Mouse (Mus musculus): ENCODE measurements at regions not wholly inside any gene's neighbourhood (a gene's known extent, or its start where the extent isn't known, plus 50 kb on each side); places are given as distances from the start of the nearest gene placed in this dataset.

DNA sequence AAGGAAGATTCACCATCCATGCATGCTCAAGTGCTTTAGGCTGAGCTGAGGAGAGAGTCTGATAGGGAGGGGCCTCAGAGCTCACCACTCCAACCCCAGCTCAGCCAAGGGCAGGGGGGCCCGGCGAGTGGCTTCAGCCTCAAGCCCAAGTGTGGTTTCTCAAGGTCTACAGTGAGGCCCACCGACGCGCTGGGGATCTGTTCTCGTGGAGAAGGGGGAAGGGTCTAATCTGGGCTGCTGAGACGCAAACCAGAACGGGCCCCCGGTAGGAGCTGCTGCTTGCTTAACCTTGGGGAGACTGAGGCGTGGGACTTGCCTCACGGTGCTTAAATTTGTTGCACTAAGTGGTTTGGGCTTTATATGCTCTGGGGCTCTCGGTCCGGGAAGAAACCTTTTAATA, 70.9 kb downstream of the Asb1 start:
- no peak for DNase-seq
- WGBS = 79% methylated on average over 13 of the region's 13 CpGs
- no peak overlapping the region for H3K27ac ChIP-seq (ENCODE audit: control insufficient read depth, insufficient read depth, low read length)

DNA sequence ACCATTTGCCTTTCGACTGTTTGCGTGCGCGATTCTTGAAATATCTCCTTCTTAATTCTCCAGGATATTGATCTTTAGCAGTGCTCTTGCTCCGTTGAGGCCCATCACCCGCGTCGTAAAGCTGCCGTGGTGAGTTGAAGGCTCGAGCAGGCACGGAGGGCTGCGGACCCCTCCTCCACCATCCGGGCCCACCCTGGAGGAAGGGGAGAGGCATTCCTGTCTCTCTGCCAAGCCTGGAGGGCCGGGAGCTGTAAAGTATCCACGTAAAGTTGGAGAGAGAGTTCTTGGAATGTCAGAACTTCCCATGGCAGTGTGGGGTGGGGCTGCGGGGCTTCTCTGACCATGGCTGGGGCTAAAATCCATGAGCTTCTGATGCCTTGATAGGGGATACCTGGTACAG, 71.3 kb downstream of the Asb1 start:
- WGBS = 74% methylated on average over 16 of the region's 16 CpGs
- H3K27ac ChIP-seq (ENCODE audit: control insufficient read depth, insufficient read depth, low read length) = no peak overlapping the region

More for the DNA sequence above, 70.9 kb downstream of the Asb1 start:
- TF ChIP-seq CTCF (IDR thresholded peaks at IDR 0.05; ENCODE audit: borderline replicate concordance, control insufficient read depth, extremely low read depth, insufficient read depth, low read length, poor library complexity) (no peak), POLR2A (IDR thresholded peaks at IDR 0.05; ENCODE audit: control insufficient read depth, extremely low read depth, insufficient read depth, low read length, poor library complexity) (no peak)
- Histone ChIP-seq H3K4me3 (ENCODE audit: control insufficient read depth, insufficient read depth, low read length) (no peak overlapping the region), H3K36me3 (ENCODE audit: control insufficient read depth, insufficient read depth, low read length) (no peaks in the 10 kb centered on the region), H3K4me1 (replicated peaks; ENCODE audit: control insufficient read depth, insufficient read depth, low read length) (peaks cover 57% of the 10 kb centered on the region), H3K27me3 (ENCODE audit: control insufficient read depth, insufficient read depth, low read length) (no peaks in the 10 kb centered on the region)

DNA sequence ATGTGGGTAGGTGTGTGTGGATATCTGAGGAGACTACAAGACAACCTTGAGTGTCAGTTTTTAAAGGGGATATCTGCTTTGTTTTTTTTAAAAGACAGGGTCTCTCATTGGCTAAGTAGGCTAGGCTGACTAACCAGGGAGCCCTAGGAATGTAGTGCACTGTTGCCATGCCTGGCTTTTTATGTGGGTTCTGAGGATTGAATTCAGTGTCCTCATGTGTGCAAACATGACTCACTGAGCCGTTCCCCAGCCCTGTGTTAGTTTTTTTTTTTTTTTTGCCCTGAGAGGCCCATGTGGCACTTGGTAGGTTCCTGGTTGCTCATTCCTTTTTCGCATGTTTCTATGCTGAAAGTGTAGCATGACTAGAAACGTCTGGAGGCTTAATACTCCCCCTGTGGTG, 72.6 kb downstream of the Asb1 start:
- Histone ChIP-seq H3K27ac (ENCODE audit: control insufficient read depth, insufficient read depth, low read length) (peak overlapping the region; percentile 53; the same call in 1 of the 2 replicates), H3K4me3 (ENCODE audit: control insufficient read depth, insufficient read depth, low read length) (no peak overlapping the region), H3K36me3 (ENCODE audit: control insufficient read depth, insufficient read depth, low read length) (no peaks in the 10 kb centered on the region), H3K4me1 (replicated peaks; ENCODE audit: control insufficient read depth, insufficient read depth, low read length) (peaks cover 56% of the 10 kb centered on the region), H3K27me3 (ENCODE audit: control insufficient read depth, insufficient read depth, low read length) (no peaks in the 10 kb centered on the region)
- no peak for DNase-seq
- no peak for TF ChIP-seq POLR2A (IDR thresholded peaks at IDR 0.05; ENCODE audit: control insufficient read depth, extremely low read depth, insufficient read depth, low read length, poor library complexity)
- TF ChIP-seq CTCF (IDR thresholded peaks at IDR 0.05; ENCODE audit: borderline replicate concordance, control insufficient read depth, extremely low read depth, insufficient read depth, low read length, poor library complexity) = no peak
- WGBS = 27% methylated on average over 3 of the region's 3 CpGs

More for the DNA sequence above, 71.3 kb downstream of the Asb1 start:
- no peak for DNase-seq
- H3K27me3 ChIP-seq (ENCODE audit: control insufficient read depth, insufficient read depth, low read length) = no peaks in the 10 kb centered on the region
- TF ChIP-seq POLR2A (IDR thresholded peaks at IDR 0.05; ENCODE audit: control insufficient read depth, extremely low read depth, insufficient read depth, low read length, poor library complexity) = no peak
- no peak for TF ChIP-seq CTCF (IDR thresholded peaks at IDR 0.05; ENCODE audit: borderline replicate concordance, control insufficient read depth, extremely low read depth, insufficient read depth, low read length, poor library complexity)
- no peaks in the 10 kb centered on the region for H3K36me3 ChIP-seq (ENCODE audit: control insufficient read depth, insufficient read depth, low read length)
- H3K4me3 ChIP-seq (ENCODE audit: control insufficient read depth, insufficient read depth, low read length) = no peak overlapping the region
- H3K4me1 ChIP-seq (replicated peaks; ENCODE audit: control insufficient read depth, insufficient read depth, low read length) = peaks cover 59% of the 10 kb centered on the region

DNA sequence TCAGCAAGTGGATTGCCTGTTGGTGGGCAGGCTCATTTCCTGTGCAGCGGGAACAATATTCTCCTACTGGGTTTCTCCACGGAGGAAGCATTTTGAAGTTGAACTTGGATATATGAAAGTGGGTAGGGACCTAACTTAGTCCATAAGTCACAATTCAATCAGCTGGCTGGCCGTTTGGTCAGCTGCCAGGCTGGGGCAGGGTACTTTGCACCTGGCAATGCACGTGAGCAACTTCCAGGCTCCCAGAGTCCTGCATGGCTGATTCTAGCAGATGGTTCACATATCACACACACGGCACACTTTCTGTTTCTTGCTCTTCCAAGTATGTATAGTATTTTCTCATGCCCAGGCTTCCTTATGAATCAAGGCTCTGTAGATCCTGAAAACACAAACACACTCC, 75.1 kb downstream of the Asb1 start:
- DNase-seq = no peak
- H3K36me3 ChIP-seq (ENCODE audit: control insufficient read depth, insufficient read depth, low read length) = no peaks in the 10 kb centered on the region
- H3K4me3 ChIP-seq (ENCODE audit: control insufficient read depth, insufficient read depth, low read length) = no peak overlapping the region
- peaks cover 61% of the 10 kb centered on the region for H3K4me1 ChIP-seq (replicated peaks; ENCODE audit: control insufficient read depth, insufficient read depth, low read length)
- no peak for TF ChIP-seq CTCF (IDR thresholded peaks at IDR 0.05; ENCODE audit: borderline replicate concordance, control insufficient read depth, extremely low read depth, insufficient read depth, low read length, poor library complexity)
- TF ChIP-seq POLR2A (IDR thresholded peaks at IDR 0.05; ENCODE audit: control insufficient read depth, extremely low read depth, insufficient read depth, low read length, poor library complexity) = no peak
- no peaks in the 10 kb centered on the region for H3K27me3 ChIP-seq (ENCODE audit: control insufficient read depth, insufficient read depth, low read length)
- no peak overlapping the region for H3K27ac ChIP-seq (ENCODE audit: control insufficient read depth, insufficient read depth, low read length)
- WGBS = 62% methylated on average over 5 of the region's 5 CpGs

DNA sequence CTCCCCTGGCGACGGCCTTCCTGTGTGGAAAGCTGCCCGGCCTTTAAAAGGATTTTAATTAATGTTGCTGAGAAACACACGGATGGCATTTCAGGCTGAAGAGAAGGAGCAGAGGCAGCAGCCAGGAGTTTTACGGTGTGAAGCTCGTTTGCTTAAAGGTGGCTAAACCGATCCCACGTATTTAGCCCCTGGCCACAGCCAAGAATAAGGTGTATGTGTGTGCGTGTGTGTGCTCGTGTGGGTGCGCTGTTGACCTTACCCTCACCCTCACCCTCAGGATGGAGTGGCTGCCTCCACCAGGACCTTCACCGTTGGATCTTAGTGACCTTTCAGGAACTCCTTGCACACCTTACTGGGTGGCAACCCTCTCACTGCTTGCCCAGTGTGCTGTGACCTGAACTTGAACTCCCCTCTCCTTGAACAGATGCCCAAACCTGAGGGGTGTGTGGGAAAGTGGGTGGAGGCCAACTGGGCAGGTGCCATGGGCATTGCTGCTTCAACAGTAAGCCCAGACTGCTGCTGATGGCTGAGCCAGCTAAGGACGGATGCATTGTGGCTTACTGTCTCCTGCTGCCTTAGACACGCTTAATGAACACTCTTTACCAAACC, 78.3 kb downstream of the Asb1 start:
- Histone ChIP-seq H3K27me3 (ENCODE audit: control insufficient read depth, insufficient read depth, low read length) (no peaks in the 10 kb centered on the region), H3K36me3 (ENCODE audit: control insufficient read depth, insufficient read depth, low read length) (no peaks in the 10 kb centered on the region), H3K27ac (ENCODE audit: control insufficient read depth, insufficient read depth, low read length) (no peak overlapping the region), H3K4me1 (replicated peaks; ENCODE audit: control insufficient read depth, insufficient read depth, low read length) (peaks cover 46% of the 10 kb centered on the region), H3K4me3 (ENCODE audit: control insufficient read depth, insufficient read depth, low read length) (no peak overlapping the region)
- 93% methylated on average over 14 of the region's 14 CpGs for WGBS
- TF ChIP-seq CTCF (IDR thresholded peaks at IDR 0.05; ENCODE audit: borderline replicate concordance, control insufficient read depth, extremely low read depth, insufficient read depth, low read length, poor library complexity) = no peak
- DNase-seq = no peak

DNA sequence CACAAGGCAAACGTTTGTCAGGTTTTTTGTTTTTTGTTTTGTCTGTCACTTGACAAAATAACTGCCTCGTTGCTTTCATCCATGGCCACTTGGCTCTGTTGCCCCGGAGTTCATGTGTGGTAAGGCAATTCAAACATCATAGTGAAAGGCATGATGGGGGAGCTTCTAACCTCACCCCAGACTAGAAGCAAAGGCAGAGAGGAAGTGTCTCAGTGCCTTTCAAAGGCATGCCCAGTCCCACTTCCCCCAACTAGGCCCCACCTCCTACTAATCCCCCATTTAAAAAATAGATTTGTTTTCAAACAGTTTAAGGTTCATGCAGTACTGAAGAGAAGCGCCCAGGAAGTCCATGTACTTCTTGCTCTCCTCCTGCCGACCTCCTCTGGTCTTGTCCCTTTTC, 80.8 kb downstream of the Asb1 start:
- no peaks in the 10 kb centered on the region for H3K36me3 ChIP-seq (ENCODE audit: control insufficient read depth, insufficient read depth, low read length)
- no peak for TF ChIP-seq POLR2A (IDR thresholded peaks at IDR 0.05; ENCODE audit: control insufficient read depth, extremely low read depth, insufficient read depth, low read length, poor library complexity)
- TF ChIP-seq CTCF (IDR thresholded peaks at IDR 0.05; ENCODE audit: borderline replicate concordance, control insufficient read depth, extremely low read depth, insufficient read depth, low read length, poor library complexity) = no peak
- H3K27ac ChIP-seq (ENCODE audit: control insufficient read depth, insufficient read depth, low read length) = no peak overlapping the region
- no peaks in the 10 kb centered on the region for H3K27me3 ChIP-seq (ENCODE audit: control insufficient read depth, insufficient read depth, low read length)
- no peak overlapping the region for H3K4me3 ChIP-seq (ENCODE audit: control insufficient read depth, insufficient read depth, low read length)
- 46% methylated on average over 5 of the region's 5 CpGs for WGBS
- peaks cover 45% of the 10 kb centered on the region for H3K4me1 ChIP-seq (replicated peaks; ENCODE audit: control insufficient read depth, insufficient read depth, low read length)
- DNase-seq = no peak

DNA sequence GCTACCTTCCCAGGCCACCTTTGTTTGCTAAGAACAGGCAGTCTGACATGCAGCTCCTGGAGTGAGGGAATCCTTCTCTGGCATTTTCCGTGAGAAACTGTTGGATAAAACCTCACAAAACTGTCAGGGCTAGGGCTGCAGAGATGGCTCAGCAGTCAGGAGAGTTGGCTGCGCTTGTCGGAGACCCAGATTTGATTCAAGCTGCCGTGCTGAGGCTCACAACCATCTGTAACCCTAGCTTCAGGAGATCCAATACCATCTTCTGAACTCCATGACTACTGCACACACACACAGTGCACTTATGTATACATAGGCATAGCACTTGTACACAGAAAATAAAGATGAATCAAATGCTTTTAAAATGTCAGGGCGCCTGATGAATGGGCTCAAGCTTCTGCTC, 82.5 kb downstream of the Asb1 start:
- no peaks in the 10 kb centered on the region for H3K27me3 ChIP-seq (ENCODE audit: control insufficient read depth, insufficient read depth, low read length)
- no peak for TF ChIP-seq CTCF (IDR thresholded peaks at IDR 0.05; ENCODE audit: borderline replicate concordance, control insufficient read depth, extremely low read depth, insufficient read depth, low read length, poor library complexity)
- peaks cover 47% of the 10 kb centered on the region for H3K4me1 ChIP-seq (replicated peaks; ENCODE audit: control insufficient read depth, insufficient read depth, low read length)
- no peak overlapping the region for H3K4me3 ChIP-seq (ENCODE audit: control insufficient read depth, insufficient read depth, low read length)
- 96% methylated on average over 5 of the region's 5 CpGs for WGBS
- DNase-seq = no peak
- H3K36me3 ChIP-seq (ENCODE audit: control insufficient read depth, insufficient read depth, low read length) = no peaks in the 10 kb centered on the region
- no peak overlapping the region for H3K27ac ChIP-seq (ENCODE audit: control insufficient read depth, insufficient read depth, low read length)
